Mouse (Mus musculus): ENCODE measurements around the gene Srgap3. TPM values are rescaled to one million over a fixed set of nuclear protein-coding genes. Genes with fewer than 3 reads are reported as not detected.

Gene Srgap3
- polyA plus RNA-seq, 1 experiment, result 77.3 TPM

- H3K27ac ChIP-seq (ENCODE audit: insufficient read depth, low read depth, low read length), result peak overlapping the region; percentile 96
- TF ChIP-seq CTCF (IDR thresholded peaks at IDR 0.05; ENCODE audit: insufficient read depth, low read depth, low read length) (no peak), POLR2A (IDR thresholded peaks at IDR 0.05; ENCODE audit: insufficient read depth, low read depth, low read length) (no peak)
- no peak overlapping the region for H3K4me3 ChIP-seq (ENCODE audit: insufficient read depth, low read depth, low read length)
- WGBS, result 5% methylated on average over 5 of the region's 5 CpGs
- H3K4me1 ChIP-seq (ENCODE audit: control insufficient read depth, insufficient read depth, low read length), result peaks cover 29% of the 10 kb centered on the region
Measured at GRCm38 (mm10) chr6:112880048-112880534, 67.0 kb downstream of the Srgap3 start.

GRCm38 (mm10) chr6:112879154-112879553 is 67.9 kb downstream of the Srgap3 start:
- 33% methylated on average over 5 of the region's 5 CpGs for WGBS
- H3K27ac ChIP-seq (ENCODE audit: insufficient read depth, low read depth, low read length), result peak overlapping the region; percentile 74

GRCm38 (mm10) chr6:112873089-112873835 is 73.8 kb downstream of the Srgap3 start:
- Histone ChIP-seq H3K4me3 (ENCODE audit: insufficient read depth, low read depth, low read length) (no peak overlapping the region), H3K27ac (ENCODE audit: insufficient read depth, low read depth, low read length) (no peak overlapping the region), H3K4me1 (ENCODE audit: control insufficient read depth, insufficient read depth, low read length) (peaks cover 29% of the 10 kb centered on the region)
- TF ChIP-seq CTCF (IDR thresholded peaks at IDR 0.05; ENCODE audit: insufficient read depth, low read depth, low read length) (no peak), POLR2A (IDR thresholded peaks at IDR 0.05; ENCODE audit: insufficient read depth, low read depth, low read length) (no peak)
- 78% methylated on average over 9 of the region's 9 CpGs for WGBS

More at GRCm38 (mm10) chr6:112879154-112879553, 67.9 kb downstream of the Srgap3 start:
- Histone ChIP-seq H3K4me3 (ENCODE audit: insufficient read depth, low read depth, low read length) (no peak overlapping the region), H3K4me1 (ENCODE audit: control insufficient read depth, insufficient read depth, low read length) (peaks cover 24% of the 10 kb centered on the region)
- TF ChIP-seq POLR2A (IDR thresholded peaks at IDR 0.05; ENCODE audit: insufficient read depth, low read depth, low read length) (no peak), CTCF (IDR thresholded peaks at IDR 0.05; ENCODE audit: insufficient read depth, low read depth, low read length) (no peak)

GRCm38 (mm10) chr6:112871241-112871780 is 75.8 kb downstream of the Srgap3 start:
- Histone ChIP-seq H3K4me3 (ENCODE audit: insufficient read depth, low read depth, low read length) (no peak overlapping the region), H3K27ac (ENCODE audit: insufficient read depth, low read depth, low read length) (peak overlapping the region; percentile 13; the same call in 1 of the 2 replicates), H3K4me1 (ENCODE audit: control insufficient read depth, insufficient read depth, low read length) (peaks cover 31% of the 10 kb centered on the region)
- 67% methylated on average over 7 of the region's 7 CpGs for WGBS
- TF ChIP-seq CTCF (IDR thresholded peaks at IDR 0.05; ENCODE audit: insufficient read depth, low read depth, low read length), result no peak
- no peak for TF ChIP-seq POLR2A (IDR thresholded peaks at IDR 0.05; ENCODE audit: insufficient read depth, low read depth, low read length)

DNA sequence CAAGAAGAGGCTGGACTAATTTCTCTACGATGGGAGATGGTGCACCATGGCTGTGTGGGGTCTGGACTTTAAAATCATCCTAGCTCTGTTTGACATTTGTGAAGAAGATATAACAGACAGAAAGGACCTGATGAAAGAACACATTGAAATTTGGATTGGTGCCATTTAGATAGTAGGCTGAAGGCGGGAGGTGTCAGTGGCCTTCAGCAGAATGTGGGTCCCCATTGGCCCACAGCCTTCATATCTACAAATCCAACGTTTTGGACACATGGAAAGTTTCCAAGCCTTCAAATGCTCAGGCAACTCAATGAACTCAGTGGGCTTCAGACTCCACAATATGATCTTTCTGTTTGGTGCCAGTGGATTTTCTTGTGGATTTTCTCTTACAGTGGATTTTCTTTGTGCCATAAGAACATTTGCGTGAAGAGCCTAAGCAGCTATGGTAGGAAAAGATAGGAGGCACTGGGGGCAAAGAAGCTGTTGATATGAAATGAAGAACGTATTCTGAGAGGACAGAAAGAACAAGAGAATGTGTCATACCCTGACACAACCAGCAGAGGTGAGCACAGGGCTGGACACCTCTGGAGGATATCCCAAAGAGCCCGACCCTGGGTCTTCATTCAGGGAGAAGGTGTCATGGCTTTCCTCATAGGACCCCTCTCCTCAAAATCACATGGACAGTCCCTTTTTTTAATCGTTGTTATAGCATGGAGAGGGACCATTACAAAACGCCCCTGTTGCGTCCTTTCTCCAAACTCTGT is 78.7 kb downstream of the Srgap3 start:
- Histone ChIP-seq H3K4me1 (ENCODE audit: control insufficient read depth, insufficient read depth, low read length) (peaks cover 43% of the 10 kb centered on the region), H3K4me3 (ENCODE audit: insufficient read depth, low read depth, low read length) (no peak overlapping the region), H3K27ac (ENCODE audit: insufficient read depth, low read depth, low read length) (no peak overlapping the region)
- 79% methylated on average over 9 of the region's 9 CpGs for WGBS
- TF ChIP-seq POLR2A (IDR thresholded peaks at IDR 0.05; ENCODE audit: insufficient read depth, low read depth, low read length) (no peak), CTCF (IDR thresholded peaks at IDR 0.05; ENCODE audit: insufficient read depth, low read depth, low read length) (no peak)

DNA sequence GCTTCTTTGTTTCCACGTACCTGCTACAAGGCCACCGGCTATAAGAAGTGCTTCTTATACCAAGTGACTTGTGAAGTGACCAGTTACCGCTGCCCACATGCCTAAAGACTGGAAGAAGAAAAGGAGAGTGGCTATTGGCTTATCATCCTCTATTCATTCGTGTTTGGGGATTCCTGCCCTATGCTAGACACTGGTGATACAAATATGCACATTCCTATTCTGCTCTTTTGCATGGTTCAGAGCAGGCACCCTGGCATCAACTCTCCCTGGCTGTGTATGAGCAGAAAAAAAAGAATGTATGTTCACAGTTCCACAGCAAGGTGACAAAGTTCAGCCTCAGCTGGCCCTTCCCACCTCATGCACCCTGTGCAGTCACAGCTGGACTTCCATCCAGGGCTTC is 81.0 kb downstream of the Srgap3 start:
- Histone ChIP-seq H3K4me1 (ENCODE audit: control insufficient read depth, insufficient read depth, low read length) (peaks cover 41% of the 10 kb centered on the region), H3K27ac (ENCODE audit: insufficient read depth, low read depth, low read length) (0 out of 2 replicates have a peak overlapping the region, but pooled peaks have one; percentile 5), H3K4me3 (ENCODE audit: insufficient read depth, low read depth, low read length) (no peak overlapping the region)
- WGBS, result 75% methylated on average over 4 of the region's 4 CpGs
- no peak for TF ChIP-seq POLR2A (IDR thresholded peaks at IDR 0.05; ENCODE audit: insufficient read depth, low read depth, low read length)
- no peak for TF ChIP-seq CTCF (IDR thresholded peaks at IDR 0.05; ENCODE audit: insufficient read depth, low read depth, low read length)

DNA sequence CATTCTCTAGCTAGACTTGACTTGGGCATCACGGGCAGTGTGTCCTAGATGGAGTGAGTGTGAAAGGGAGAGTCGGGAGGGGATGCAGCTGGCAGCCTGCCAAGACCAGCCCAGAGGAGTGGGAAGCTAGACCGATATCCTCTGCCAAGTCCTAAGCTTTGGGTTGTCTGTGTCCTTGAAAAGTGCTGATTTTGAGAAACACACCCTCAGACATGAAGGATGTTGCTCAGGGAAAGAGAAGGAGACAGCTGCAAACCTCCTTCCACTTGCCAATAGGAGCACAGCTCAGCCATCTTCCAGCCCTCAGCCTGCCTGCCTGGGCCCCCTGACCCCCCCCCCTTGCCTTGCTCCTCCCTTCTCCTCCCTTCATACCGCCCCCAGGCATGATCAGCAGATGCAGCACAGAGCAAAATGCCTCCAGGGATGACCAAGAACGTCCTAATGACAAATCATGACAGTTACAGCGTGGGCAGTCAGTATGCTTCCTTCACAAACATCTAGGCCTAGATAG is 82.0 kb downstream of the Srgap3 start:
- TF ChIP-seq POLR2A (IDR thresholded peaks at IDR 0.05; ENCODE audit: insufficient read depth, low read depth, low read length) (no peak), CTCF (IDR thresholded peaks at IDR 0.05; ENCODE audit: insufficient read depth, low read depth, low read length) (no peak)
- no peak overlapping the region for H3K4me3 ChIP-seq (ENCODE audit: insufficient read depth, low read depth, low read length)
- WGBS, result 24% methylated on average over 6 of the region's 6 CpGs
- H3K4me1 ChIP-seq (ENCODE audit: control insufficient read depth, insufficient read depth, low read length), result peaks cover 34% of the 10 kb centered on the region
- 0 out of 2 replicates have a peak overlapping the region, but pooled peaks have one; percentile 13 for H3K27ac ChIP-seq (ENCODE audit: insufficient read depth, low read depth, low read length)

DNA sequence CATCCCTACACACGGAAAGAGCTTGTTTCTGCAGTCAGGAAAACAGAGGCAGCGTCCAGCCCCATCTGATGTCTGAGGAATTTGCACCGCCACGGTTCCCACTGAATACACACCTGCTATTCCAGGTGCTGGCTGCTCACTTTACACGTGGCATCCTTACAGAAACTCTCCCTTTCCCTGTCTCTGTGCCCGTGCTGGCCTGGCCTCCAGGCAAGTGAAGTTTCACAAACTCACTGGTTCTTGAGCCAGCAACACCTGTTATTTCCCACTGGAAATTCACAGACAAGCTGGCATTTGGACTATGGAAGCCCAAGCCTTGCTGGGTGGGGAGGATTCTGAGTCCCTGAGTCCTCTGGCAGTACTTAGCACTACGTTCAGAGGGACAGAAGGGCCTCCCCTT is 84.6 kb downstream of the Srgap3 start:
- no peak for TF ChIP-seq POLR2A (IDR thresholded peaks at IDR 0.05; ENCODE audit: insufficient read depth, low read depth, low read length)
- no peak for TF ChIP-seq CTCF (IDR thresholded peaks at IDR 0.05; ENCODE audit: insufficient read depth, low read depth, low read length)
- WGBS, result 85% methylated on average over 7 of the region's 7 CpGs
- H3K27ac ChIP-seq (ENCODE audit: insufficient read depth, low read depth, low read length), result no peak overlapping the region
- H3K4me1 ChIP-seq (ENCODE audit: control insufficient read depth, insufficient read depth, low read length), result peaks cover 27% of the 10 kb centered on the region
- no peak overlapping the region for H3K4me3 ChIP-seq (ENCODE audit: insufficient read depth, low read depth, low read length)
